Mouse (Mus musculus): ENCODE measurements around the gene Ccpg1. TPM values are rescaled to one million over a fixed set of nuclear protein-coding genes. Genes with fewer than 3 reads are reported as not detected.

Gene Ccpg1
- total RNA-seq, 2 experiments from 2014 or later: 52.8 to 65.1 TPM

- no peak for DNase-seq
- intact Hi-C loops (cut with DNase I): no loop called here
Observed at GRCm38 (mm10) chr9:72991420-72991819, 6.2 kb downstream of the Ccpg1 start.

- no peak for DNase-seq
- intact Hi-C loops (cut with DNase I): no loop called here
Observed at GRCm38 (mm10) chr9:72992576-72992975, 7.3 kb downstream of the Ccpg1 start.

GRCm38 (mm10) chr9:72996167-72996566, 10.9 kb downstream of the Ccpg1 start:
- no peak for DNase-seq
- intact Hi-C loops (cut with DNase I): no loop called here

GRCm38 (mm10) chr9:72996806-72997205, 11.6 kb downstream of the Ccpg1 start:
- intact Hi-C loops (cut with DNase I): no loop called here
- no peak for DNase-seq

- no peak for DNase-seq
- intact Hi-C loops (cut with DNase I): no loop called here
Observed at GRCm38 (mm10) chr9:73000487-73000886, 15.3 kb downstream of the Ccpg1 start.

GRCm38 (mm10) chr9:73001314-73002011, 16.2 kb downstream of the Ccpg1 start:
- DNase-seq: no peak
- intact Hi-C loops (cut with DNase I): no loop called here

GRCm38 (mm10) chr9:73002177-73002576, 16.9 kb downstream of the Ccpg1 start:
- intact Hi-C loops (cut with DNase I): no loop called here
- DNase-seq: no peak

- no peak for DNase-seq
- intact Hi-C loops (cut with DNase I): no loop called here
Observed at GRCm38 (mm10) chr9:73004076-73004475, 18.8 kb downstream of the Ccpg1 start.

GRCm38 (mm10) chr9:73005106-73005505, 19.9 kb downstream of the Ccpg1 start:
- intact Hi-C loops (cut with DNase I): no loop called here

GRCm38 (mm10) chr9:73006175-73006574, 20.9 kb downstream of the Ccpg1 start:
- intact Hi-C loops (cut with DNase I): no loop called here
- DNase-seq: no peak

More at GRCm38 (mm10) chr9:73005106-73005505, 19.9 kb downstream of the Ccpg1 start:
- DNase-seq: no peak

GRCm38 (mm10) chr9:73008384-73008783, 23.2 kb downstream of the Ccpg1 start:
- intact Hi-C loops (cut with DNase I): no loop called here
- DNase-seq: no peak

- intact Hi-C loops (cut with DNase I): no loop called here
- no peak for DNase-seq
Observed at GRCm38 (mm10) chr9:73012629-73013028, 27.4 kb downstream of the Ccpg1 start.

- no peak for DNase-seq
- intact Hi-C loops (cut with DNase I): no loop called here
Observed at GRCm38 (mm10) chr9:73014724-73015123, 29.5 kb downstream of the Ccpg1 start.

- intact Hi-C loops (cut with DNase I): no loop called here
- DNase-seq: no peak
Observed at GRCm38 (mm10) chr9:73019841-73020240, 34.6 kb downstream of the Ccpg1 start.

GRCm38 (mm10) chr9:73020566-73021097, 35.4 kb downstream of the Ccpg1 start:
- intact Hi-C loops (cut with DNase I): no loop called here
- DNase-seq: no peak

GRCm38 (mm10) chr9:73025818-73026636, 40.8 kb downstream of the Ccpg1 start:
- intact Hi-C loops (cut with DNase I): no loop called here
- DNase-seq: no peak

- intact Hi-C loops (cut with DNase I): no loop called here
- no peak for DNase-seq
Observed at GRCm38 (mm10) chr9:73030443-73030842, 45.2 kb downstream of the Ccpg1 start.

- no peak for DNase-seq
- intact Hi-C loops (cut with DNase I): no loop called here
Observed at GRCm38 (mm10) chr9:73031421-73031820, 46.2 kb downstream of the Ccpg1 start.

- DNase-seq: no peak
- intact Hi-C loops (cut with DNase I): no loop called here
Observed at GRCm38 (mm10) chr9:73033406-73033805, 48.2 kb downstream of the Ccpg1 start.

GRCm38 (mm10) chr9:73039222-73039945, 54.2 kb downstream of the Ccpg1 start:
- intact Hi-C loops (cut with DNase I): no loop called here
- peak; percentile 87 for DNase-seq

GRCm38 (mm10) chr9:73040080-73040479, 54.9 kb downstream of the Ccpg1 start, which contains the start of gene Pigb:
Pigb (minus strand) TSS chr9:73040378.
- intact Hi-C loops (cut with DNase I): no loop called here
- DNase-seq: no peak

Measured in gastrocnemius, postnatal 36 days (tissue).